In the genomic region with DNA sequence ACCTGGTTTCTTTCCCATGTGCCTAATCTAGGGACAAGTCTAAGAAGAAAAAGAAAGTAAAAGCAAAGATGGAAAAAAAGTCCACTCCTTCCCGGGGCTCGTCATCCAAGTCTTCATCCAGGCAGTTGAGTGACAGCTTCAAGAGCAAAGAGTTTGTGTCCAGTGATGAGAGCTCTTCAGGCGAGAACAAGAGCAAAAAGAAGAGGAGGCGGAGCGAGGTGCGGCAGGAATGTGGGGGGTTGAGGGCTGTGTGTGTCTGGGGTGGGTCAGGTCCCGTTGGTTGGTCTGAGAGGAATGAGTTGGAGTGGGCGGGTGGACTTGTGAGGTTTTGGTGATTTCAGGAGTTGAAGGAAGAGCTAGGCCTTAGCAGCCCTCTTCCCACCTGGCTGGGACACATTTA, we compare ENCODE assay signal across 22 mouse cellular contexts. TPM values are rescaled to one million over a fixed set of nuclear protein-coding genes. Genes with fewer than 3 reads are reported as not detected.
DNase-seq lines count a peak whose midpoint lies in the region; ATAC-seq and TF ChIP-seq lines count a peak whose summit lies in the region.
"Had no signal": no experiment of that assay in that cellular context is flagged by ENCODE, and none has a peak within 500 bp of the region (broad histone marks: within the 10 kb centered on the region; RNA-seq: fewer than 3 reads in every experiment).

No protein-coding gene starts in this region.

- ATAC-seq in limb, embryonic 13.5 days (ENCODE audit: low FRiP score, low read depth): no peak
- no peak for ATAC-seq in liver, postnatal 0 days
- ATAC-seq in midbrain, embryonic 13.5 days: no peak
- ATAC-seq: CD4-positive, CD25-positive, alpha-beta regulatory T cell, adult 4 months; forebrain, embryonic 14.5 days; inflammation-experienced regulatory T-cells, adult 6 months had no signal

- H3K4me3 ChIP-seq in limb, embryonic 13.5 days: no peak overlapping the region
- H3K4me3 ChIP-seq in limb, embryonic 10.5 days: no peak overlapping the region
- no peak overlapping the region for H3K4me3 ChIP-seq in liver, postnatal 0 days (ENCODE audit: low read depth, low read length)
- H3K4me3 ChIP-seq in midbrain, embryonic 13.5 days (replicated peaks): no peak overlapping the region
- H3K4me3 ChIP-seq: neural tube, embryonic 12.5 days had no signal

- no peaks in the 10 kb centered on the region for H3K9me3 ChIP-seq in limb, embryonic 13.5 days
- H3K9me3 ChIP-seq in limb, embryonic 10.5 days (replicated peaks): no peaks in the 10 kb centered on the region
- H3K9me3 ChIP-seq in liver, postnatal 0 days (ENCODE audit: low read length): no peaks in the 10 kb centered on the region
- H3K9me3 ChIP-seq in midbrain, embryonic 13.5 days: no peaks in the 10 kb centered on the region
- H3K9me3 ChIP-seq: neural tube, embryonic 12.5 days had no signal

- peaks cover 39% of the 10 kb centered on the region for H3K4me1 ChIP-seq in limb, embryonic 13.5 days
- H3K4me1 ChIP-seq in limb, embryonic 10.5 days: peaks cover 38% of the 10 kb centered on the region
- peaks cover 25% of the 10 kb centered on the region for H3K4me1 ChIP-seq in liver, postnatal 0 days (ENCODE audit: insufficient read depth)
- peaks cover 38% of the 10 kb centered on the region for H3K4me1 ChIP-seq in midbrain, embryonic 13.5 days (replicated peaks)

- peaks cover 59% of the 10 kb centered on the region for H3K36me3 ChIP-seq in limb, embryonic 13.5 days
- peaks cover 60% of the 10 kb centered on the region for H3K36me3 ChIP-seq in limb, embryonic 10.5 days
- H3K36me3 ChIP-seq in liver, postnatal 0 days (replicated peaks; ENCODE audit: insufficient read depth, low read length): peaks cover 57% of the 10 kb centered on the region
- peaks cover 58% of the 10 kb centered on the region for H3K36me3 ChIP-seq in midbrain, embryonic 13.5 days

- H3K27me3 ChIP-seq in limb, embryonic 13.5 days: no peaks in the 10 kb centered on the region
- H3K27me3 ChIP-seq in limb, embryonic 10.5 days (ENCODE audit: low read depth, poor library complexity, severe bottlenecking): no peaks in the 10 kb centered on the region
- H3K27me3 ChIP-seq in liver, postnatal 0 days (ENCODE audit: insufficient read depth, low read length): no peaks in the 10 kb centered on the region
- no peaks in the 10 kb centered on the region for H3K27me3 ChIP-seq in midbrain, embryonic 13.5 days
- H3K27me3 ChIP-seq: neural tube, embryonic 12.5 days had no signal

- no peak for DNase-seq in limb, embryonic 10.5 days (ENCODE audit: low spot score)
- peak; percentile 63 for DNase-seq in R1 (ENCODE audit: low read depth, low spot score)
- DNase-seq in liver, postnatal 0 days: no peak
- DNase-seq in lung, postnatal 36 days: peak; percentile 67
- no peak for DNase-seq in thymus, postnatal 10 days (ENCODE audit: low spot score in 2 of 2)
- DNase-seq: adrenal gland, postnatal 25 days; cerebellum, adult 8-10 months; heart, postnatal 4 days; layer of hippocampus, postnatal 36 days; left cerebral cortex, postnatal 4 days; right cerebral cortex, postnatal 25 days; thymus, postnatal 4 days had no signal

- peak overlapping the region; percentile 87; the same call in 1 of the 2 replicates for H3K9ac ChIP-seq in limb, embryonic 13.5 days
- no peak overlapping the region for H3K9ac ChIP-seq in liver, postnatal 0 days (replicated peaks)
- H3K9ac ChIP-seq in midbrain, embryonic 13.5 days (replicated peaks): no peak overlapping the region

- H3K27ac ChIP-seq in limb, embryonic 13.5 days: no peak overlapping the region
- no peak overlapping the region for H3K27ac ChIP-seq in limb, embryonic 10.5 days
- H3K27ac ChIP-seq in liver, postnatal 0 days (ENCODE audit: low read depth): 0 out of 2 replicates have a peak overlapping the region, but pooled peaks have one; percentile 75
- H3K27ac ChIP-seq in midbrain, embryonic 13.5 days: no peak overlapping the region
- H3K27ac ChIP-seq: neural tube, embryonic 12.5 days had no signal

- no peak for TF ChIP-seq EP300 in liver, postnatal 0 days (IDR thresholded peaks at IDR 0.05; ENCODE audit: low read depth)

- WGBS in limb, embryonic 13.5 days: 87% methylated on average over 8 of the region's 8 CpGs
- WGBS in limb, embryonic 10.5 days: 93% methylated on average over 8 of the region's 8 CpGs
- 84% methylated on average over 8 of the region's 8 CpGs for WGBS in liver, postnatal 0 days (ENCODE audit: insufficient replicate concordance)
- WGBS in midbrain, embryonic 13.5 days: 69% methylated on average over 8 of the region's 8 CpGs

- H3K4me2 ChIP-seq in limb, embryonic 13.5 days (replicated peaks): no peak overlapping the region
- H3K4me2 ChIP-seq in liver, postnatal 0 days (ENCODE audit: low read depth, low read length): no peak overlapping the region
- H3K4me2 ChIP-seq in midbrain, embryonic 13.5 days (replicated peaks): no peak overlapping the region

- no peak for TF ChIP-seq CTCF in liver, postnatal 0 days (IDR thresholded peaks at IDR 0.05; ENCODE audit: low read depth)

RNA-seq across cellular contexts. Expression of a gene that starts 1.6 kb away (rescaled TPM):
- 28.7 and 43.9 TPM in 2 replicates for polyA plus RNA-seq in limb, embryonic 13.5 days (2015; fragmentation: Nextera tagmentation; extraction: Ambion mirVana)
- polyA plus RNA-seq in limb, embryonic 10.5 days (2016; fragmentation: Nextera tagmentation; extraction: Ambion mirVana): 28.7 and 32.0 TPM in 2 replicates
- polyA plus RNA-seq in liver, postnatal 0 days (2015; fragmentation: Nextera tagmentation; extraction: Ambion mirVana): 6.0 and 6.5 TPM in 2 replicates
- polyA plus RNA-seq in midbrain, embryonic 13.5 days (2015; fragmentation: Nextera tagmentation; extraction: Ambion mirVana): 27.1 and 30.9 TPM in 2 replicates

RNA-seq across cellular contexts. Expression of a gene that starts 9.0 kb away (rescaled TPM):
- 1.0 and 1.1 TPM in 2 replicates for polyA plus RNA-seq in limb, embryonic 13.5 days (2015; fragmentation: Nextera tagmentation; extraction: Ambion mirVana)
- polyA plus RNA-seq in limb, embryonic 10.5 days (2016; fragmentation: Nextera tagmentation; extraction: Ambion mirVana): 2.1 and 2.8 TPM in 2 replicates
- polyA plus RNA-seq in liver, postnatal 0 days (2015; fragmentation: Nextera tagmentation; extraction: Ambion mirVana): 0.56 and 0.57 TPM in 2 replicates
- 2.5 and 3.0 TPM in 2 replicates for polyA plus RNA-seq in midbrain, embryonic 13.5 days (2015; fragmentation: Nextera tagmentation; extraction: Ambion mirVana)
- polyA plus RNA-seq: erythroblast, embryonic 14.5 days had no signal

RNA-seq across cellular contexts. Expression of a gene that starts 9.2 kb away (rescaled TPM):
- 297 and 301 TPM in 2 replicates for polyA plus RNA-seq in limb, embryonic 13.5 days (2015; fragmentation: Nextera tagmentation; extraction: Ambion mirVana)
- 421 and 433 TPM in 2 replicates for polyA plus RNA-seq in limb, embryonic 10.5 days (2016; fragmentation: Nextera tagmentation; extraction: Ambion mirVana)
- polyA plus RNA-seq in liver, postnatal 0 days (2015; fragmentation: Nextera tagmentation; extraction: Ambion mirVana): 69.8 and 80.8 TPM in 2 replicates
- 221 and 223 TPM in 2 replicates for polyA plus RNA-seq in midbrain, embryonic 13.5 days (2015; fragmentation: Nextera tagmentation; extraction: Ambion mirVana)

RNA-seq across cellular contexts. Expression of a gene that starts 58.2 kb away (rescaled TPM):
- not detected in 2 replicates for polyA plus RNA-seq in limb, embryonic 13.5 days (2015; fragmentation: Nextera tagmentation; extraction: Ambion mirVana)
- polyA plus RNA-seq in limb, embryonic 10.5 days (2016; fragmentation: Nextera tagmentation; extraction: Ambion mirVana): 0.15 TPM in 1 of 2 replicates, not detected in the other
- 4.0 and 5.1 TPM in 2 replicates for polyA plus RNA-seq in liver, postnatal 0 days (2015; fragmentation: Nextera tagmentation; extraction: Ambion mirVana)
- not detected in 2 replicates for polyA plus RNA-seq in midbrain, embryonic 13.5 days (2015; fragmentation: Nextera tagmentation; extraction: Ambion mirVana)
- polyA plus RNA-seq: CD4-positive, CD25-positive, alpha-beta regulatory T cell, adult 4 months; forebrain, embryonic 14.5 days; gonadal fat pad, adult 2 months; inflammation-experienced regulatory T-cells, adult 6 months; kidney, embryonic 14.5 days; midbrain, postnatal 0 days had no signal

Comparison
In these comparisons a context has a peak if more than half of its experiments do, and no peak if none do; other contexts are left out.
1. DNase-seq: peak in R1 (single experiment) and lung, postnatal 36 days (single experiment); none in limb, embryonic 10.5 days (single experiment), liver, postnatal 0 days (single experiment) and thymus, postnatal 10 days (0 of 2).